Mouse (Mus musculus): ENCODE data around the gene Stil. TPM values are rescaled to one million over a fixed set of nuclear protein-coding genes. Genes with fewer than 3 reads are reported as not detected.

Stil gene
- polyA plus RNA-seq, 1 experiment from 2014 or later, result 18.1 TPM

Other genes starting within 250 kb of the Stil start
- not detected in 2 replicates for gene Gm12830, start 178.4 kb upstream of the Stil start, polyA plus RNA-seq (2015; fragmentation: Nextera tagmentation; extraction: Ambion mirVana)
- 0.08 TPM in 1 of 2 replicates, not detected in the other for gene Foxd2, start 91.3 kb upstream of the Stil start, polyA plus RNA-seq (2015; fragmentation: Nextera tagmentation; extraction: Ambion mirVana)
- not detected in 2 replicates for gene Foxe3, start 74.1 kb upstream of the Stil start, polyA plus RNA-seq (2015; fragmentation: Nextera tagmentation; extraction: Ambion mirVana)
- gene Cmpk1, start 12.9 kb upstream of the Stil start, polyA plus RNA-seq (2015; fragmentation: Nextera tagmentation; extraction: Ambion mirVana), result 67.6 and 89.2 TPM in 2 replicates
- 1.6 and 1.7 TPM in 2 replicates for gene Tal1, start 56.3 kb downstream of the Stil start, polyA plus RNA-seq (2015; fragmentation: Nextera tagmentation; extraction: Ambion mirVana)
- gene Pdzk1ip1, start 88.5 kb downstream of the Stil start, polyA plus RNA-seq (2015; fragmentation: Nextera tagmentation; extraction: Ambion mirVana), result 33.8 and 37.9 TPM in 2 replicates
- gene Cyp4x1, start 134.1 kb downstream of the Stil start, polyA plus RNA-seq (2015; fragmentation: Nextera tagmentation; extraction: Ambion mirVana), result not detected in 2 replicates
- gene Cyp4a29, start 241.9 kb downstream of the Stil start, polyA plus RNA-seq (2015; fragmentation: Nextera tagmentation; extraction: Ambion mirVana), result not detected in 2 replicates